Mouse (Mus musculus): ENCODE measurements around the gene Faiml.

Gene Faiml

GRCm38 (mm10) chr9:99180272-99180671 is 56.8 kb downstream of the Faiml start:
- no peak for DNase-seq (ENCODE audit: low spot score)
